Mouse (Mus musculus) ES-E14 (cell line): Measurements from ENCODE around the gene Ap3b1. TPM values are rescaled to one million over a fixed set of nuclear protein-coding genes. Genes with fewer than 3 reads are reported as not detected.
A peak's percentile ranks its signal among the peaks of the same experiment; 100 is the strongest.

Source experiments
- DNase-seq: peaks from one replicate; pipeline ENCODE4 v3.0.0-alpha.2; 2013; ENCODE audit warnings: low read depth, low spot score
- H3K27ac ChIP-seq: 2 replicates; pipeline ENCODE4 v1.5.1; 2012; ENCODE audit warnings: low read depth, mild to moderate bottlenecking, low read length, moderate library complexity, mixed read lengths; ENCODE audit not compliant: poor library complexity, insufficient read depth, severe bottlenecking
- H3K36me3 ChIP-seq: 2 replicates; pipeline ENCODE4 v1.6.1; 2012; ENCODE audit warnings: mild to moderate bottlenecking, low read length, moderate library complexity, mixed read lengths; ENCODE audit not compliant: control insufficient read depth, poor library complexity, insufficient read depth, severe bottlenecking
- H3K4me1 ChIP-seq, 2 experiments: fragments of 150-350 bp in 1 of 2; sonication (generic) in 1 of 2; 2 replicates each; pipeline ENCODE4 v1.6.1; 2012; ENCODE audit warnings: low read length in 2 of 2, mild to moderate bottlenecking in 1 of 2, mixed read lengths in 1 of 2; ENCODE audit not compliant: control insufficient read depth in 2 of 2, insufficient read depth in 2 of 2, poor library complexity in 1 of 2
- H3K4me3 ChIP-seq, 2 experiments: fragments of 150-350 bp in 1 of 2; sonication (generic) in 1 of 2; 2 replicates each; pipeline ENCODE4 v1.5.1; 2012; ENCODE audit warnings: low read length in 2 of 2, low read depth in 1 of 2, mild to moderate bottlenecking in 1 of 2, mixed read lengths in 1 of 2; ENCODE audit not compliant: insufficient read depth in 1 of 2, poor library complexity in 1 of 2, severe bottlenecking in 1 of 2
- H3K9ac ChIP-seq: 2 replicates; pipeline ENCODE4 v1.6.1; 2012; ENCODE audit warnings: low read depth, mild to moderate bottlenecking, low read length, mixed read lengths; ENCODE audit not compliant: poor library complexity, insufficient read depth, severe bottlenecking
- H3K9me3 ChIP-seq: fragments of 150-350 bp; sonication (generic); 2 replicates; pipeline ENCODE4 v1.6.1; 2012; ENCODE audit warnings: low read depth, mild to moderate bottlenecking, low read length; ENCODE audit not compliant: control insufficient read depth, insufficient read depth
- CHD2 ChIP-seq: IDR thresholded peaks from 2 replicates; pipeline ENCODE4 v1.6.1; 2014; ENCODE audit warnings: mild to moderate bottlenecking, low read depth, low read length, inconsistent platforms
- HCFC1 ChIP-seq: IDR thresholded peaks from 2 replicates; pipeline ENCODE4 v1.6.1; 2012; ENCODE audit warnings: low read length, inconsistent platforms, borderline replicate concordance; ENCODE audit not compliant: insufficient read depth
- MAFK ChIP-seq: IDR thresholded peaks from 2 replicates; pipeline ENCODE4 v1.6.1; 2014; ENCODE audit warnings: mild to moderate bottlenecking, low read depth, low read length, inconsistent platforms; ENCODE audit not compliant: insufficient read depth
- ZC3H11A ChIP-seq: IDR thresholded peaks from 2 replicates; pipeline ENCODE4 v1.6.1; 2012; ENCODE audit warnings: low read depth, mild to moderate bottlenecking, inconsistent platforms, low read length, borderline replicate concordance
- ZNF384 ChIP-seq: IDR thresholded peaks from 2 replicates; pipeline ENCODE4 v1.6.1; 2012; ENCODE audit warnings: low read depth, low read length, inconsistent platforms
- in situ Hi-C, 2 experiments: fragments of 600-800 bp; cut with MboI; formaldehyde crosslinking; loops; one replicate each; pipeline ENCODE4 v1.15.1; 2025; ENCODE audit warnings: low sequenced_read_pairs in 2 of 2, inconsistent platforms in 1 of 2; ENCODE audit not compliant: unreplicated experiment in 2 of 2
- total RNA-seq: library from RNA; depleted of rRNA; stranded (reverse); fragments of 300-350 nt; gene quantifications from 2 replicates; pipeline ENCODE4 v1.2.3, GENCODE M21; 2012

Gene Ap3b1
- total RNA-seq, 1 experiment: 33.2 TPM

- no peak for DNase-seq
Measured at GRCm38 (mm10) chr13:94549580-94549979, 190.8 kb downstream of the Ap3b1 start.

GRCm38 (mm10) chr13:94550037-94550436, 191.3 kb downstream of the Ap3b1 start:
- in situ Hi-C loops: no loop called here
- Histone ChIP-seq H3K27ac (no peak overlapping the region), H3K9me3 (no peaks in the 10 kb centered on the region), H3K4me1 (no peaks in the 10 kb centered on the region), H3K36me3 (peaks cover 5% of the 10 kb centered on the region; the same call in 1 of the 2 replicates), H3K4me3 (no peak overlapping the region), H3K9ac (no peak overlapping the region)
- no peak for DNase-seq
- TF ChIP-seq ZC3H11A: no peak

More at GRCm38 (mm10) chr13:94549580-94549979, 190.8 kb downstream of the Ap3b1 start:
- TF ChIP-seq MAFK (no peak), ZNF384 (no peak), HCFC1 (no peak), ZC3H11A (no peak), CHD2 (no peak)
- peaks cover 5% of the 10 kb centered on the region; the same call in 1 of the 2 replicates for H3K36me3 ChIP-seq
- H3K4me1 ChIP-seq: no peaks in the 10 kb centered on the region
- no peak overlapping the region for H3K4me3 ChIP-seq
- H3K9ac ChIP-seq: no peak overlapping the region
- in situ Hi-C loops: no loop called here
- H3K27ac ChIP-seq: no peak overlapping the region
- H3K9me3 ChIP-seq: no peaks in the 10 kb centered on the region

GRCm38 (mm10) chr13:94560011-94560410, 201.3 kb downstream of the Ap3b1 start:
- TF ChIP-seq ZC3H11A (peak; percentile 85), CHD2 (no peak)
- H3K9ac ChIP-seq: no peak overlapping the region
- DNase-seq: peak; percentile 70
- in situ Hi-C loops: no loop called here
- H3K4me1 ChIP-seq: no peaks in the 10 kb centered on the region
- H3K4me3 ChIP-seq: no peak overlapping the region
- peaks cover 2% of the 10 kb centered on the region; the same call in 1 of the 2 replicates for H3K36me3 ChIP-seq
- H3K27ac ChIP-seq: no peak overlapping the region
- no peaks in the 10 kb centered on the region for H3K9me3 ChIP-seq

GRCm38 (mm10) chr13:94560878-94561277, 202.1 kb downstream of the Ap3b1 start:
- Histone ChIP-seq H3K4me3 (no peak overlapping the region), H3K9me3 (no peaks in the 10 kb centered on the region), H3K27ac (no peak overlapping the region), H3K4me1 (no peaks in the 10 kb centered on the region), H3K9ac (no peak overlapping the region), H3K36me3 (peaks cover 3% of the 10 kb centered on the region; the same call in 1 of the 2 replicates)
- DNase-seq: no peak
- TF ChIP-seq MAFK (no peak), CHD2 (no peak), HCFC1 (no peak), ZC3H11A (no peak), ZNF384 (no peak)
- in situ Hi-C loops: no loop called here

GRCm38 (mm10) chr13:94562652-94563339, 204.0 kb downstream of the Ap3b1 start:
- no peak for DNase-seq
- TF ChIP-seq MAFK (no peak), HCFC1 (no peak), ZC3H11A (no peak), ZNF384 (no peak), CHD2 (no peak)
- Histone ChIP-seq H3K9me3 (no peaks in the 10 kb centered on the region), H3K4me3 (no peak overlapping the region), H3K4me1 (no peaks in the 10 kb centered on the region), H3K27ac (no peak overlapping the region), H3K36me3 (peaks cover 3% of the 10 kb centered on the region; the same call in 1 of the 2 replicates), H3K9ac (no peak overlapping the region)
- in situ Hi-C loops: no loop called here
